Mouse (Mus musculus) olfactory bulb, adult 2 months (tissue): ENCODE measurements around the gene Fam240a.

Experiments
- CTCF ChIP-seq: fragments of 200-500 bp; IDR thresholded peaks from 2 replicates; pipeline ENCODE4 v1.5.1; 2012; ENCODE audit warnings: low read depth, mild to moderate bottlenecking, low read length, moderate library complexity; ENCODE audit not compliant: insufficient read depth
- POLR2A ChIP-seq: fragments of 200-500 bp; IDR thresholded peaks from 2 replicates; pipeline ENCODE4 v1.6.1; 2012; ENCODE audit warnings: mild to moderate bottlenecking, low read depth, low read length, moderate library complexity; ENCODE audit not compliant: insufficient read depth

DNA sequence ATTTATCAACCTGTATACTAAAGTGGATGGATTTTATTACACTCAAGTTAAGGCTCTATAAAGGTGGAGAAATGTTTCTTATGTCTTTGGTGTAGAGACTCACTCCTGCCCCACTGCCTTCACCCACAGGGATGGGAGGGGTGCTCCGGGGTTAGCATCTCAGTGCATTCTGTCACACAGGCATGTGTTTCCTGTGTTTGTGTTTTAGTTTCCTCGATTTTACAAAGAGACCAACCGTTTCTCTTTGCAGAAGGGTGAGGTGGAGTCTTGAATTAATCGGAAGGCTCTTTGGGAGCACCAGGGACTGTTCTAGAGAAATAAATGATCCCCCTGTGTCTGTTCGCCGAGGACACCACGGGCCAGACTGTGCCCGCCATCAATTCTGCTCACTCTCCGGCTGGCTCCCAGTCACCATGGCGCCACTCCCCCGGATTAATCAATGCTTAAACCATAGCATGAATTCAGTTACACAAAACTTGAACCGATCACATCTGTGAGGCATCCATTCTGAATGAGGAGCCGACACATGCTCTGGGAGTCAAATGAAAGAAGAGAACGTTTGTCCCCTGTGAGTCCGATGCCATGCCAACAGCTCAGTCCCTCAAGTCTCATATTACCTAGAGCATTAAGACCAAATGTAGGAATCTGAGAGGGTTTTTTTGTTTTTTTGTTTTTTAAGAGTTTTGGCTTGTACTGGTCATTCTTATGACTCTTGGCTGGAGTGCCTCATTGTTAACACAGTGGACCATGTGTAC is 4.2 kb upstream of the Fam240a start:
- TF ChIP-seq POLR2A (no peak), CTCF (no peak)
